19 mouse cellular contexts compared by ENCODE assay signal in the genomic region with DNA sequence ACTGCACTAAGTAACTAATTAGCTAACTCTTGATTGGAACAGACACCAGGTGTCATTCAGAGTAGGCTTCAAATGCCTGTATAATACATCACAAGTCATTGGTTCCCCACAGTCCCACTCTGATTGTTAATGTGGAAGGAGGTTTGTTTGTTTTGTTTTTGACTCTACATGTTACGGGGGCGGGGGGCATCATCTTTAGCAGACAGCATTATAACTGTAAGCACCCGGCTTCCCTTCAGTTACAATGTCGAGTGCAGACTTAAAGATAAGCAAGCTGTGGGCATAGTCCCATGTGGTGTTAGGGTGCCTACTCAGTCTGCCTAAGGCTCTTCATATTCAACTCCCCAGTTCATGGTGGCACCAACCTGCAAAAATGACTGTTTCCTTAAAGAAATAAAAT. TPM values are rescaled to one million over a fixed set of nuclear protein-coding genes. Genes with fewer than 3 reads are reported as not detected.
DNase-seq lines count a peak whose midpoint lies in the region; ATAC-seq and TF ChIP-seq lines count a peak whose summit lies in the region.
"Had no signal": no experiment of that assay in that cellular context is flagged by ENCODE, and none has a peak within 500 bp of the region (broad histone marks: within the 10 kb centered on the region; RNA-seq: fewer than 3 reads in every experiment).

No protein-coding gene starts in this region.

- no peak for ATAC-seq in heart, embryonic 14.5 days (ENCODE audit: insufficient number of reproducible peaks, insufficient read depth, low FRiP score, low read depth)
- ATAC-seq in liver, embryonic 14.5 days (ENCODE audit: insufficient read depth): peak; percentile 29; the same call in 1 of the 2 replicates
- ATAC-seq: forebrain, embryonic 16.5 days; midbrain, embryonic 15.5 days had no signal

- peak; percentile 58 for TF ChIP-seq EP300 in liver, embryonic 14.5 days (IDR thresholded peaks at IDR 0.05; ENCODE audit: low read depth)

- no peaks in the 10 kb centered on the region for H3K27me3 ChIP-seq in heart, embryonic 14.5 days (ENCODE audit: control insufficient read depth, insufficient read depth, low read length)
- H3K27me3 ChIP-seq in liver, embryonic 14.5 days (ENCODE audit: control insufficient read depth, insufficient read depth, low read length): no peaks in the 10 kb centered on the region
- H3K27me3 ChIP-seq: embryonic facial prominence, embryonic 12.5 days; hindbrain, embryonic 12.5 days; kidney, embryonic 15.5 days; midbrain, embryonic 15.5 days had no signal

- no peak for DNase-seq in heart, adult 9 months (ENCODE audit: low spot score in 2 of 2)
- peak; percentile 81 for DNase-seq in A20 (ENCODE audit: low read depth, low spot score)
- peak; percentile 44 for DNase-seq in c-Kit-positive CD71-positive TER-119-negative erythroid progenitor cells, embryonic 14.5 days (ENCODE audit: low read depth)
- DNase-seq in liver, embryonic 14.5 days (ENCODE audit: low read depth in 3 of 3, low spot score in 3 of 3): peak in 1 of 3 experiments; percentile 40
- DNase-seq in kidney, postnatal 25 days: no peak
- no peak for DNase-seq in testis, postnatal 14 days (ENCODE audit: low spot score)
- no peak for DNase-seq in layer of hippocampus, adult 8-10 months (ENCODE audit: low spot score in 2 of 2)
- DNase-seq: cerebellum, adult 11 months; cerebellum, postnatal 36 days; lung, adult 2 months; lung, postnatal 36 days had no signal

- H3K4me1 ChIP-seq in heart, embryonic 14.5 days (ENCODE audit: control insufficient read depth in 2 of 2, insufficient read depth in 2 of 2, low read length in 2 of 2): peaks cover 0 to 8% of the 10 kb centered on the region in 2 experiments; a peak in 2 of 4 replicates
- peaks cover 10 to 23% of the 10 kb centered on the region in 2 experiments for H3K4me1 ChIP-seq in liver, embryonic 14.5 days (replicated peaks; ENCODE audit: control insufficient read depth in 2 of 2, insufficient read depth in 2 of 2, low read length in 1 of 2)

- 66% methylated on average over 4 of the region's 4 CpGs for WGBS in heart, embryonic 14.5 days
- WGBS in liver, embryonic 14.5 days (ENCODE audit: insufficient replicate concordance): 17% methylated on average over 4 of the region's 4 CpGs

- H3K27ac ChIP-seq in heart, embryonic 14.5 days (replicated peaks in 1 of 2; ENCODE audit: control insufficient read depth in 1 of 2, insufficient read depth in 1 of 2, low read depth in 2 of 2, low read length in 2 of 2): peak overlapping the region; percentile 27 to 93; a peak in 3 of 4 replicates
- H3K27ac ChIP-seq in liver, embryonic 14.5 days: peak overlapping the region; percentile 72
- H3K27ac ChIP-seq: left cerebral cortex, adult 2 months had no signal

- no peak overlapping the region for H3K9ac ChIP-seq in heart, embryonic 14.5 days (ENCODE audit: low read length)
- H3K9ac ChIP-seq in liver, embryonic 14.5 days (replicated peaks): peak overlapping the region; percentile 9; the same call in 1 of the 2 replicates
- H3K9ac ChIP-seq: embryonic facial prominence, embryonic 12.5 days; hindbrain, embryonic 12.5 days; kidney, embryonic 15.5 days; midbrain, embryonic 15.5 days had no signal

- H3K4me3 ChIP-seq in heart, embryonic 14.5 days (ENCODE audit: control insufficient read depth in 1 of 2, insufficient read depth in 1 of 2, low read depth in 1 of 2, low read length in 2 of 2): no peak overlapping the region
- no peak overlapping the region for H3K4me3 ChIP-seq in liver, embryonic 14.5 days (ENCODE audit: insufficient read depth in 1 of 2, low read depth in 2 of 2, low read length in 2 of 2)
- H3K4me3 ChIP-seq: embryonic facial prominence, embryonic 12.5 days; hindbrain, embryonic 12.5 days; kidney, embryonic 15.5 days; left cerebral cortex, adult 2 months; limb, embryonic 10.5 days had no signal

- H3K9me3 ChIP-seq in heart, embryonic 14.5 days (ENCODE audit: control insufficient read depth, low read length): no peaks in the 10 kb centered on the region
- no peaks in the 10 kb centered on the region for H3K9me3 ChIP-seq in liver, embryonic 14.5 days (ENCODE audit: control insufficient read depth, low read length)
- H3K9me3 ChIP-seq: embryonic facial prominence, embryonic 12.5 days; hindbrain, embryonic 12.5 days; kidney, embryonic 15.5 days; limb, embryonic 10.5 days; midbrain, embryonic 15.5 days had no signal

- no peak overlapping the region for H3K4me2 ChIP-seq in heart, embryonic 14.5 days (ENCODE audit: low read length)
- H3K4me2 ChIP-seq in liver, embryonic 14.5 days (ENCODE audit: low read depth): peak overlapping the region; percentile 70

- H3K36me3 ChIP-seq in heart, embryonic 14.5 days (ENCODE audit: control insufficient read depth, insufficient read depth, low read length): no peaks in the 10 kb centered on the region; the same call in 1 of the 2 replicates
- no peaks in the 10 kb centered on the region for H3K36me3 ChIP-seq in liver, embryonic 14.5 days (replicated peaks; ENCODE audit: control insufficient read depth, insufficient read depth, low read depth)
- H3K36me3 ChIP-seq: embryonic facial prominence, embryonic 12.5 days; hindbrain, embryonic 12.5 days; kidney, embryonic 15.5 days; limb, embryonic 10.5 days; midbrain, embryonic 15.5 days had no signal

- no peak for TF ChIP-seq CTCF in liver, embryonic 14.5 days (IDR thresholded peaks at IDR 0.05; ENCODE audit: low read depth)

RNA-seq across cellular contexts. Expression of gene Zfp69, which starts 1.5 kb away (rescaled TPM):
- polyA plus RNA-seq in heart, embryonic 14.5 days (2014; fragmentation: Nextera tagmentation; extraction: Ambion mirVana): 13.5 and 14.3 TPM in 2 replicates
- 1.0 and 1.1 TPM in 2 replicates for polyA plus RNA-seq in liver, embryonic 14.5 days (2012; rRNA removed)
- 1.2 and 1.3 TPM in 2 replicates for polyA plus RNA-seq in liver, embryonic 14.5 days (2014; fragmentation: Nextera tagmentation; extraction: Ambion mirVana)
- total RNA-seq in layer of hippocampus, adult 8-10 months (2022): 1 to 10 TPM; 1.6 to 3.0 (median 2.6) TPM

RNA-seq across cellular contexts. Expression of gene Exo5, which starts 28.2 kb away (rescaled TPM):
- 8.1 and 10.8 TPM in 2 replicates for polyA plus RNA-seq in heart, embryonic 14.5 days (2014; fragmentation: Nextera tagmentation; extraction: Ambion mirVana)
- 3.4 and 7.2 TPM in 2 replicates for polyA plus RNA-seq in liver, embryonic 14.5 days (2012; rRNA removed)
- 5.3 and 5.8 TPM in 2 replicates for polyA plus RNA-seq in liver, embryonic 14.5 days (2014; fragmentation: Nextera tagmentation; extraction: Ambion mirVana)
- total RNA-seq in layer of hippocampus, adult 8-10 months (2022): 10 to 100 TPM; 11.9 to 16.2 (median 14.0) TPM

Comparison
In these comparisons a context has a peak if more than half of its experiments do, and no peak if none do; other contexts are left out.
1. DNase-seq: peak in A20 (single experiment) and c-Kit-positive CD71-positive TER-119-negative erythroid progenitor cells, embryonic 14.5 days (single experiment); none in heart, adult 9 months (0 of 2), kidney, postnatal 25 days (0 of 2), testis, postnatal 14 days (single experiment) and layer of hippocampus, adult 8-10 months (0 of 2).